Mouse (Mus musculus) stomach, embryonic 14.5 days (tissue): ENCODE measurements around the gene Trir. TPM values are rescaled to one million over a fixed set of nuclear protein-coding genes. Genes with fewer than 3 reads are reported as not detected.

Experiments
- ATAC-seq: fragments of 200-750 bp; cut with Nextera tagmentation; 2 replicates; pipeline ENCODE4 v1.8.0; 2017; ENCODE audit warnings: low read depth, moderate TSS enrichment; ENCODE audit not compliant: insufficient number of reproducible peaks, insufficient read depth, low FRiP score
- H3K27ac ChIP-seq: fragments of 300-500 bp; sonication (generic); 2 replicates; pipeline ENCODE4 v1.5.1; 2014; ENCODE audit warnings: mild to moderate bottlenecking, low read length, moderate library complexity, mixed read lengths
- H3K27me3 ChIP-seq: fragments of 300-500 bp; sonication (generic); 2 replicates; pipeline ENCODE4 v1.6.1; 2014; ENCODE audit warnings: low read length, control low read depth, mixed read lengths; ENCODE audit not compliant: control insufficient read depth, insufficient read depth
- H3K36me3 ChIP-seq: fragments of 300-500 bp; sonication (generic); 2 replicates; pipeline ENCODE4 v1.6.1; 2014; ENCODE audit warnings: mild to moderate bottlenecking, control low read depth, low read length, moderate library complexity, mixed read lengths; ENCODE audit not compliant: control insufficient read depth, insufficient read depth
- H3K4me1 ChIP-seq: fragments of 300-500 bp; sonication (generic); 2 replicates; pipeline ENCODE4 v1.6.1; 2014; ENCODE audit warnings: low read length, control low read depth, mixed read lengths; ENCODE audit not compliant: control insufficient read depth, insufficient read depth
- H3K4me2 ChIP-seq: fragments of 300-500 bp; sonication (generic); replicated peaks from 2 replicates; pipeline ENCODE4 v1.6.1; 2014; ENCODE audit warnings: low read depth, low read length, control low read depth
- H3K4me3 ChIP-seq: fragments of 300-500 bp; sonication (generic); 2 replicates; pipeline ENCODE4 v1.5.1; 2014; ENCODE audit warnings: low read depth, low read length, control low read depth
- H3K9ac ChIP-seq: fragments of 300-500 bp; sonication (generic); replicated peaks from 2 replicates; pipeline ENCODE4 v1.6.1; 2014; ENCODE audit warnings: low read depth, mild to moderate bottlenecking, control low read depth, low read length, moderate library complexity, mixed read lengths
- H3K9me3 ChIP-seq: fragments of 300-500 bp; sonication (generic); 2 replicates; pipeline ENCODE4 v1.6.1; 2016; ENCODE audit warnings: low read depth, low read length, control low read depth; ENCODE audit not compliant: control insufficient read depth
- WGBS: fragments of 180-500 bp; shearing (Covaris S2); extraction: QIAGEN DNeasy Blood & Tissue Kit; methylation state at CpG from one replicate; pipeline ENCODE4 v1.1.7; 2014; 5-methylcytosine and 5-hydroxymethylcytosine counted together
- polyA plus RNA-seq: library from polyadenylated mRNA; unstranded; fragments of >200 nt; fragmentation: Nextera tagmentation; extraction: Ambion mirVana; gene quantifications from 2 replicates; pipeline ENCODE4 v1.2.1, GENCODE M21; 2014

Gene Trir
- polyA plus RNA-seq, 1 experiment from 2014 or later = 136 TPM

- H3K4me3 ChIP-seq = peak overlapping the region; percentile 84
- H3K9me3 ChIP-seq = no peaks in the 10 kb centered on the region
- peaks cover 17% of the 10 kb centered on the region for H3K4me1 ChIP-seq
- ATAC-seq = peak; percentile 21; the same call in 1 of the 2 replicates
- H3K36me3 ChIP-seq = peaks cover 40% of the 10 kb centered on the region
- peak overlapping the region; percentile 96 for H3K4me2 ChIP-seq
- peak overlapping the region; percentile 60 for H3K9ac ChIP-seq
- WGBS = under 1% methylated on average over 9 of the region's 9 CpGs
- no peaks in the 10 kb centered on the region for H3K27me3 ChIP-seq
- H3K27ac ChIP-seq = peak overlapping the region; percentile 99
Observed at GRCm38 (mm10) chr8:85036381-85036717, 9.7 kb downstream of the Trir start.

- Histone ChIP-seq H3K9ac (peak within 1 kb of the TSS; percentile 87), H3K27ac (peak within 1 kb of the TSS; percentile 99), H3K9me3 (no peaks in the 10 kb centered on the region), H3K4me3 (peak within 1 kb of the TSS; percentile 84), H3K36me3 (peaks cover 36% of the 10 kb centered on the region), H3K4me2 (peak within 1 kb of the TSS; percentile 96), H3K4me1 (peaks cover 17% of the 10 kb centered on the region), H3K27me3 (no peaks in the 10 kb centered on the region)
- peak; percentile 92 for ATAC-seq
- under 1% methylated on average over 59 of the region's 59 CpGs for WGBS
Observed at GRCm38 (mm10) chr8:85036718-85037365, 10.2 kb downstream of the Trir start, which contains the start of gene Tnpo2. TSS of gene Tnpo2 (plus strand) at chr8:85036915.

GRCm38 (mm10) chr8:85037366-85037680 is 10.7 kb downstream of the Trir start:
- Histone ChIP-seq H3K4me1 (peaks cover 17% of the 10 kb centered on the region), H3K27me3 (no peaks in the 10 kb centered on the region), H3K4me3 (peak overlapping the region; percentile 84), H3K9me3 (no peaks in the 10 kb centered on the region), H3K27ac (peak overlapping the region; percentile 99), H3K9ac (peak overlapping the region; percentile 87), H3K36me3 (peaks cover 31% of the 10 kb centered on the region), H3K4me2 (peak overlapping the region; percentile 86)
- WGBS = under 1% methylated on average over 14 of the region's 14 CpGs
- ATAC-seq = peak; percentile 56

GRCm38 (mm10) chr8:85037681-85038531 is 11.3 kb downstream of the Trir start:
- under 1% methylated on average over 54 of the region's 57 CpGs for WGBS

GRCm38 (mm10) chr8:85043619-85044018 is 17.0 kb downstream of the Trir start:
- WGBS = 92% methylated on average over 6 of the region's 6 CpGs
- H3K4me1 ChIP-seq = peaks cover 5% of the 10 kb centered on the region; the same call in 1 of the 2 replicates
- no peak overlapping the region for H3K9ac ChIP-seq
- no peak overlapping the region for H3K27ac ChIP-seq
- H3K27me3 ChIP-seq = no peaks in the 10 kb centered on the region
- H3K4me2 ChIP-seq = no peak overlapping the region
- H3K9me3 ChIP-seq = no peaks in the 10 kb centered on the region
- H3K4me3 ChIP-seq = no peak overlapping the region
- no peak for ATAC-seq
- H3K36me3 ChIP-seq = peaks cover 71% of the 10 kb centered on the region

More at GRCm38 (mm10) chr8:85037681-85038531, 11.3 kb downstream of the Trir start:
- H3K27me3 ChIP-seq = no peaks in the 10 kb centered on the region
- no peaks in the 10 kb centered on the region for H3K9me3 ChIP-seq
- peak overlapping the region; percentile 99 for H3K27ac ChIP-seq
- H3K4me3 ChIP-seq = peak overlapping the region; percentile 84
- H3K36me3 ChIP-seq = peaks cover 27% of the 10 kb centered on the region
- peak overlapping the region; percentile 86 for H3K4me2 ChIP-seq
- ATAC-seq = no peak; the same call in 1 of the 2 replicates
- H3K9ac ChIP-seq = peak overlapping the region; percentile 87
- H3K4me1 ChIP-seq = peaks cover 17% of the 10 kb centered on the region

GRCm38 (mm10) chr8:85057367-85057766 is 30.7 kb downstream of the Trir start:
- H3K4me1 ChIP-seq = no peaks in the 10 kb centered on the region
- no peaks in the 10 kb centered on the region for H3K27me3 ChIP-seq
- no peak overlapping the region for H3K27ac ChIP-seq
- H3K36me3 ChIP-seq = peaks cover 46% of the 10 kb centered on the region
- no peak for ATAC-seq
- 86% methylated on average over 7 of the region's 7 CpGs for WGBS
- no peak overlapping the region for H3K9ac ChIP-seq
- H3K9me3 ChIP-seq = no peaks in the 10 kb centered on the region
- H3K4me2 ChIP-seq = no peak overlapping the region
- no peak overlapping the region for H3K4me3 ChIP-seq

- H3K4me3 ChIP-seq = peak within 1 kb of the TSS; percentile 82
- no peaks in the 10 kb centered on the region for H3K4me1 ChIP-seq
- peak within 1 kb of the TSS; percentile 60; the same call in 1 of the 2 replicates for H3K9ac ChIP-seq
- no peaks in the 10 kb centered on the region for H3K27me3 ChIP-seq
- WGBS = under 1% methylated on average over 52 of the region's 53 CpGs
- H3K9me3 ChIP-seq = no peaks in the 10 kb centered on the region
- H3K4me2 ChIP-seq = peak within 1 kb of the TSS; percentile 92
- peaks cover 19% of the 10 kb centered on the region for H3K36me3 ChIP-seq
- no peak within 1 kb of the TSS for H3K27ac ChIP-seq
- peak; percentile 88 for ATAC-seq
Observed at GRCm38 (mm10) chr8:85059879-85060616, 33.4 kb downstream of the Trir start, which contains the start of gene Fbxw9. TSS of gene Fbxw9 (plus strand) at chr8:85060055.

- H3K4me3 ChIP-seq = no peak overlapping the region
- H3K27me3 ChIP-seq = no peaks in the 10 kb centered on the region
- ATAC-seq = no peak
- no peaks in the 10 kb centered on the region for H3K9me3 ChIP-seq
- 94% methylated on average over 4 of the region's 4 CpGs for WGBS
- no peak overlapping the region for H3K4me2 ChIP-seq
- no peak overlapping the region for H3K9ac ChIP-seq
- no peaks in the 10 kb centered on the region for H3K4me1 ChIP-seq
- H3K36me3 ChIP-seq = peaks cover 9% of the 10 kb centered on the region
- H3K27ac ChIP-seq = no peak overlapping the region
Observed at GRCm38 (mm10) chr8:85062603-85063002, 36.0 kb downstream of the Trir start.
